Mouse (Mus musculus) midbrain, embryonic 13.5 days (tissue): ENCODE measurements around the gene Pias1. TPM values are rescaled to one million over a fixed set of nuclear protein-coding genes. Genes with fewer than 3 reads are reported as not detected.

Experiments used
- polyA plus RNA-seq: library from polyadenylated mRNA; unstranded; fragments of >200 nt; fragmentation: Nextera tagmentation; extraction: Ambion mirVana; gene quantifications from 2 replicates; pipeline ENCODE4 v1.2.1, GENCODE M21; 2015

The Pias1 gene
- polyA plus RNA-seq, 1 experiment from 2014 or later = 70.2 TPM

Other genes with a start within 250 kb of the Pias1 start
- 56.2 and 58.1 TPM in 2 replicates for gene Fem1b, start 176.0 kb downstream of the Pias1 start, polyA plus RNA-seq
- 4.6 and 5.7 TPM in 2 replicates for gene Cln6, start 149.1 kb downstream of the Pias1 start, polyA plus RNA-seq
- 4.7 and 9.8 TPM in 2 replicates for gene Calml4, start 129.8 kb downstream of the Pias1 start, polyA plus RNA-seq
- gene Skor1, start 161.0 kb upstream of the Pias1 start, polyA plus RNA-seq = 1.7 and 2.0 TPM in 2 replicates